ENCODE assay signal across 11 mouse cellular contexts in the genomic region with DNA sequence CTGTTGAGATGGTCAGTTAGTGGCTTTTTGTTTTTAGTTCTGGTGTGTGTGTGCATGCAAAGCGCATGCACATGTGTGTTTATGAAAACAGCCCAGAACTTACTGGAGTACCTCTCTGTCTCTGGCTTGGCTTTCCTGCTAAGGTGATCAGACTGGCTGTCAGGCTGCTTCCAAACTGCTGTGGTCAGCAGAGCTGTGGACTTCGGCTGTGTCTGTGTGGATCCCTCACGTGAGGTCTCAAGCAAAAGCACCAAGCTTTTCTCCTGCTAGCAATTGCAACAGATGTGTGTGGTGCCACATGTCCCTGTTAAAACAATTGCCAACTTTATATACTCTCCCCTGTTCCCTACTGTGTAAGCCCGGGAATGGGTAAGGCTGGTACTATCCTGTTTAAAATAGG.
DNase-seq lines count a peak whose midpoint lies in the region; ATAC-seq and TF ChIP-seq lines count a peak whose summit lies in the region.
"Had no signal": no experiment of that assay in that cellular context is flagged by ENCODE, and none has a peak within 500 bp of the region (broad histone marks: within the 10 kb centered on the region; RNA-seq: fewer than 3 reads in every experiment).

No protein-coding gene starts in this region.

- DNase-seq in heart, postnatal 0 days (ENCODE audit: low spot score) = no peak
- DNase-seq in heart, embryonic 10.5 days (ENCODE audit: low spot score) = no peak
- peak; percentile 44 for DNase-seq in fibroblast of lung, adult 2 months (ENCODE audit: low read depth)
- peak; percentile 59 for DNase-seq in kidney, postnatal 10 days
- DNase-seq in stomach, postnatal 0 days (ENCODE audit: low spot score) = no peak
- DNase-seq in layer of hippocampus, adult 9-11 months = no peak
- no peak for DNase-seq in liver, postnatal 0 days
- DNase-seq: lung, adult 2 months; thymus, postnatal 14 days had no signal

- no peak for TF ChIP-seq EP300 in heart, postnatal 0 days (IDR thresholded peaks at IDR 0.05; ENCODE audit: low read depth)
- TF ChIP-seq EP300 in stomach, postnatal 0 days (optimal IDR thresholded peaks at IDR 0.05) = no peak
- no peak for TF ChIP-seq EP300 in liver, postnatal 0 days (IDR thresholded peaks at IDR 0.05; ENCODE audit: low read depth)

- H3K27ac ChIP-seq in heart, postnatal 0 days (ENCODE audit: low read depth) = peak overlapping the region; percentile 52; the same call in 1 of the 2 replicates
- H3K27ac ChIP-seq in heart, embryonic 10.5 days = no peak overlapping the region
- H3K27ac ChIP-seq in stomach, postnatal 0 days (replicated peaks) = peak overlapping the region; percentile 67
- no peak overlapping the region for H3K27ac ChIP-seq in liver, postnatal 0 days (ENCODE audit: low read depth)
- H3K27ac ChIP-seq: forebrain, embryonic 15.5 days had no signal

- H3K4me1 ChIP-seq in heart, postnatal 0 days (ENCODE audit: control insufficient read depth, insufficient read depth) = peaks cover 27% of the 10 kb centered on the region; the same call in 1 of the 2 replicates
- peaks cover 69% of the 10 kb centered on the region for H3K4me1 ChIP-seq in heart, embryonic 10.5 days
- H3K4me1 ChIP-seq in stomach, postnatal 0 days (replicated peaks; ENCODE audit: control insufficient read depth, insufficient read depth) = peaks cover 12% of the 10 kb centered on the region
- peaks cover 3% of the 10 kb centered on the region for H3K4me1 ChIP-seq in liver, postnatal 0 days (ENCODE audit: insufficient read depth)

- no peak for TF ChIP-seq CTCF in heart, postnatal 0 days (IDR thresholded peaks at IDR 0.05; ENCODE audit: low read depth)
- no peak for TF ChIP-seq CTCF in stomach, postnatal 0 days (IDR thresholded peaks at IDR 0.05; ENCODE audit: low read depth)
- TF ChIP-seq CTCF in liver, postnatal 0 days (IDR thresholded peaks at IDR 0.05; ENCODE audit: low read depth) = no peak

- ATAC-seq in heart, postnatal 0 days (ENCODE audit: insufficient read depth, low read depth) = peak; percentile 11; the same call in 1 of the 2 replicates
- ATAC-seq in stomach, postnatal 0 days (ENCODE audit: low FRiP score, low TSS enrichment) = no peak
- ATAC-seq in liver, postnatal 0 days = no peak
- ATAC-seq: forebrain, embryonic 15.5 days had no signal

- H3K36me3 ChIP-seq in heart, postnatal 0 days (replicated peaks; ENCODE audit: control insufficient read depth, insufficient read depth, low read length) = no peaks in the 10 kb centered on the region
- no peaks in the 10 kb centered on the region for H3K36me3 ChIP-seq in heart, embryonic 10.5 days
- no peaks in the 10 kb centered on the region for H3K36me3 ChIP-seq in stomach, postnatal 0 days (ENCODE audit: control insufficient read depth, insufficient read depth, low read length)
- no peaks in the 10 kb centered on the region for H3K36me3 ChIP-seq in liver, postnatal 0 days (replicated peaks; ENCODE audit: insufficient read depth, low read length)
- H3K36me3 ChIP-seq: forebrain, embryonic 15.5 days; midbrain, embryonic 10.5 days had no signal

- 66% methylated on average over 4 of the region's 4 CpGs for WGBS in heart, postnatal 0 days
- WGBS in heart, embryonic 10.5 days = 65% methylated on average over 4 of the region's 4 CpGs
- WGBS in stomach, postnatal 0 days = 63% methylated on average over 4 of the region's 4 CpGs
- 74% methylated on average over 4 of the region's 4 CpGs for WGBS in liver, postnatal 0 days (ENCODE audit: insufficient replicate concordance)

- no peak overlapping the region for H3K4me3 ChIP-seq in heart, postnatal 0 days (ENCODE audit: low read depth, low read length)
- H3K4me3 ChIP-seq in heart, embryonic 10.5 days = no peak overlapping the region
- H3K4me3 ChIP-seq in stomach, postnatal 0 days (ENCODE audit: low read depth, low read length) = no peak overlapping the region
- no peak overlapping the region for H3K4me3 ChIP-seq in liver, postnatal 0 days (ENCODE audit: low read depth, low read length)
- H3K4me3 ChIP-seq: forebrain, embryonic 15.5 days; midbrain, embryonic 10.5 days had no signal

- H3K4me2 ChIP-seq in heart, postnatal 0 days (ENCODE audit: low read depth, low read length) = no peak overlapping the region
- H3K4me2 ChIP-seq in stomach, postnatal 0 days (replicated peaks; ENCODE audit: low read depth) = no peak overlapping the region
- H3K4me2 ChIP-seq in liver, postnatal 0 days (ENCODE audit: low read depth, low read length) = no peak overlapping the region
- H3K4me2 ChIP-seq: forebrain, embryonic 15.5 days had no signal

- H3K9me3 ChIP-seq in heart, postnatal 0 days (replicated peaks; ENCODE audit: control insufficient read depth, low read length) = no peaks in the 10 kb centered on the region
- H3K9me3 ChIP-seq in heart, embryonic 10.5 days = no peaks in the 10 kb centered on the region
- H3K9me3 ChIP-seq in stomach, postnatal 0 days (ENCODE audit: control insufficient read depth, low read length) = no peaks in the 10 kb centered on the region
- H3K9me3 ChIP-seq in liver, postnatal 0 days (ENCODE audit: low read length) = no peaks in the 10 kb centered on the region
- H3K9me3 ChIP-seq: forebrain, embryonic 15.5 days; midbrain, embryonic 10.5 days had no signal

- H3K27me3 ChIP-seq in heart, postnatal 0 days (ENCODE audit: control insufficient read depth, insufficient read depth, low read length) = no peaks in the 10 kb centered on the region
- H3K27me3 ChIP-seq in heart, embryonic 10.5 days (ENCODE audit: insufficient read depth, poor library complexity, severe bottlenecking) = no peaks in the 10 kb centered on the region; the same call in 1 of the 2 replicates
- H3K27me3 ChIP-seq in stomach, postnatal 0 days (ENCODE audit: control insufficient read depth, insufficient read depth, low read length) = no peaks in the 10 kb centered on the region
- H3K27me3 ChIP-seq in liver, postnatal 0 days (ENCODE audit: insufficient read depth, low read length) = no peaks in the 10 kb centered on the region
- H3K27me3 ChIP-seq: forebrain, embryonic 15.5 days had no signal

- H3K9ac ChIP-seq in heart, postnatal 0 days (replicated peaks; ENCODE audit: low read depth, low read length) = no peak overlapping the region
- H3K9ac ChIP-seq in stomach, postnatal 0 days (ENCODE audit: low read length) = no peak overlapping the region
- H3K9ac ChIP-seq in liver, postnatal 0 days (replicated peaks) = no peak overlapping the region
- H3K9ac ChIP-seq: forebrain, embryonic 15.5 days had no signal

Comparison
In these comparisons a context has a peak if more than half of its experiments do, and no peak if none do; other contexts are left out.
1. H3K27ac ChIP-seq: peak in heart, postnatal 0 days (single experiment) and stomach, postnatal 0 days (single experiment); none in heart, embryonic 10.5 days (single experiment) and liver, postnatal 0 days (single experiment).
2. DNase-seq: peak in fibroblast of lung, adult 2 months (single experiment) and kidney, postnatal 10 days (single experiment); none in heart, postnatal 0 days (single experiment), heart, embryonic 10.5 days (single experiment), stomach, postnatal 0 days (single experiment), layer of hippocampus, adult 9-11 months (single experiment) and liver, postnatal 0 days (single experiment).